Mouse (Mus musculus) E14TG2a.4 (cell line): ENCODE data around the gene Hoxa7.

Source experiments
- CTCF ChIP-seq: conservative IDR thresholded peaks from 2 replicates; pipeline ENCODE4 v1.5.1; 2014; ENCODE audit warnings: low read length
- NANOG ChIP-seq: IDR thresholded peaks from 2 replicates; pipeline ENCODE4 v1.6.1; 2014; ENCODE audit warnings: borderline replicate concordance, low read length, mixed read lengths

DNA sequence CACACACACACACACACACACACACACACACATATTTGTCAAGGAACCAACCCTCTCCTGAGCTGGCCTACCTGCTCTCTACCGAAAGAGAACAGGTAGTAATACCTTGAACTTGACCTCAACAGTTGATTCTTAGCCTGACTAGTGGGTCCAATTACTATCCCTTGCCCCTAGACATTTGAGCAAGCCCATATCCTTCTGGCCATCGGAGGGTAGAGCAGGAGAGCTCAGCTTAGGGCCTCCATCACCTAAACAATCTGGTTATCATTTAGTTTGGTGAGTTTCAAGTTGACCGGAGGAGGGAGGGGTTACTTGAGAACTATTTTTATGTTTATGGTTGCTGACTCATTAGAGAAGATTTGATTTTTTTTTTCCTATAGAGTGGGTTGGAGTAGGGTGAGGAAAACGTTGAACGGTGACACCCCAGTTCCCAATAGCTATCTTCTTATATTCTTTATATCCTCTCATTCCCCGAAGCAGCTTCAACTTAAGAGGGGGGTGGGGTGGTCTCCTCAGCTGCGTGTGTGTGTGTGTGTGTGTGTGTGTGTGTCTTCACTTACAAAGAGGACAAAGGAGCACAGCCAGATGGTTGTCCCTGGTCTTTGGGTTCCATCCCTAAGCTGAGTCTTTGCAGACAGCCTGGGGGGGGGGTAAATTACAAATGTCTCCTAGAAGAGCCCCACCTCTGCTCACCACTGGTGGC, 29.7 kb upstream of the Hoxa7 start:
- TF ChIP-seq CTCF, result no peak
- no peak for TF ChIP-seq NANOG
